Mouse (Mus musculus): ENCODE measurements around the gene Pole2. TPM values are rescaled to one million over a fixed set of nuclear protein-coding genes. Genes with fewer than 3 reads are reported as not detected.

The Pole2 gene
- polyA plus RNA-seq, 1 experiment from 2014 or later = 15.3 TPM

DNA sequence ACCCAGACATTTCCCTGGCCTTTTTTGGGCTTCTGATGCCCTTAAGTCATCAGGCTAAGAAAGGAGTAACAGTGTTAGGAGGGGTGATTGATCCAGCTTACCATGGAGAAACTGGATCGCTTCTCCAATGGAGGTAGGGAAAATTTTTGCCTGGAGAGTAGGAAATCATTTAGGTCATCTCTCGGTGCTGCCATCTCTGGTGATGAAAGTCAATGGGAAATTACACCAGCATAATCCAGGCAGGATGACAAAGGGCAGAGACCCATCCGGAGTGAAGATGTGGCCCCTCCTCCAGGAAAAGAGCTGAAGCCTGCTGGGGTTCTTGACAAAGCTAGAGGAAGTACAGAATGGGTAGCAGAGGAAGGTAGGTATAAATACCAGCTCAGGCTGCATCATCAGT, 10.3 kb upstream of the Pole2 start:
- Histone ChIP-seq H3K4me3 (no peak overlapping the region), H3K4me2 (replicated peaks) (no peak overlapping the region), H3K36me3 (no peaks in the 10 kb centered on the region), H3K9ac (no peak overlapping the region), H3K27me3 (no peaks in the 10 kb centered on the region), H3K27ac (no peak overlapping the region), H3K9me3 (replicated peaks) (no peaks in the 10 kb centered on the region), H3K4me1 (0 out of 2 replicates have a peak, but pooled peaks cover 7% of the 10 kb centered on the region)
- 47% methylated on average over 3 of the region's 3 CpGs for WGBS
- ATAC-seq (ENCODE audit: low FRiP score) = no peak

DNA sequence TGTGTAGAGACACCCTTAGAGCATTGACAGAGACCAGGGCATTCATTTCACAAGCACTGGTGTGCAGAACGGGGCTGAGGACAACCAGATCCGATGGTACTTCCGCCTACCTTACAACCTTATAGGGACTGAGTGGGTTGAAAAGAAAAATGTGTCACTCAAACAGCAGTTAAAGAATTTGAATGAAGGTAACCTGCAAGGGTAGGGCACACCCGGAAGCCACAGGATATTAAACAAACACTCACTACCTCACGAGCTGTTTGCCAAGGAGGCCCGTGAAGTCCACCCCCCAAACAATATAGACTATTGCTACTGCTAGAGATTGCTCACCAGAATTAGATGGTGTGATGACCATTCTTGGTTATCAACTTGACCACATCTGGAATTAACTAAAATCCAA, 7.8 kb upstream of the Pole2 start:
- no peak overlapping the region for H3K4me3 ChIP-seq
- no peak for ATAC-seq (ENCODE audit: low FRiP score)
- no peaks in the 10 kb centered on the region for H3K36me3 ChIP-seq
- no peak overlapping the region for H3K4me2 ChIP-seq (replicated peaks)
- H3K4me1 ChIP-seq = 0 out of 2 replicates have a peak, but pooled peaks cover 2% of the 10 kb centered on the region
- 95% methylated on average over 6 of the region's 6 CpGs for WGBS
- H3K27me3 ChIP-seq = no peaks in the 10 kb centered on the region
- no peaks in the 10 kb centered on the region for H3K9me3 ChIP-seq (replicated peaks)
- no peak overlapping the region for H3K9ac ChIP-seq
- H3K27ac ChIP-seq = no peak overlapping the region

DNA sequence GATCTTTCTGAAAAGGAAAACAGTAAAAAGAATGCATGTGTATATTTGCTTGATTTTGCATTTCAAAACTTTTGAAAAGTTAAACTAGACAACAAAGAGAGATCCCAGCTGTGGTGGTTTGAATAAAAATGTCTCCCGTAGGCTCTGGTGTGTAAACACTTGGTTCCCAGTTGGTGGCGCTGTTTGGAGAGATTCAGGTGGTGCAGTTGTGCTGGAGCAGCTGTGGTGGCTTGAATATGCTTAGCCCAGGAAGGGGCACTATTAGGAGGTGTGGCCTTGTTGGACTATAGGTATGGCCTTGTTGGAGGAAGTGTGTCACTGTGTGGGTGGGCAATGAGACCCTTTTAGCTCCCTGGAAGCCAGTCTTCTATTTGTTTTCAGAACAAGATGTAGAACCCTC, 1.3 kb upstream of the Pole2 start:
- Histone ChIP-seq H3K4me3 (no peak overlapping the region), H3K36me3 (no peaks in the 10 kb centered on the region), H3K4me2 (replicated peaks) (no peak overlapping the region), H3K9me3 (replicated peaks) (no peaks in the 10 kb centered on the region), H3K27me3 (no peaks in the 10 kb centered on the region), H3K4me1 (no peaks in the 10 kb centered on the region; the same call in 1 of the 2 replicates), H3K9ac (no peak overlapping the region), H3K27ac (no peak overlapping the region)
- WGBS = 68% methylated on average over 2 of the region's 2 CpGs
- no peak for ATAC-seq (ENCODE audit: low FRiP score)

DNA sequence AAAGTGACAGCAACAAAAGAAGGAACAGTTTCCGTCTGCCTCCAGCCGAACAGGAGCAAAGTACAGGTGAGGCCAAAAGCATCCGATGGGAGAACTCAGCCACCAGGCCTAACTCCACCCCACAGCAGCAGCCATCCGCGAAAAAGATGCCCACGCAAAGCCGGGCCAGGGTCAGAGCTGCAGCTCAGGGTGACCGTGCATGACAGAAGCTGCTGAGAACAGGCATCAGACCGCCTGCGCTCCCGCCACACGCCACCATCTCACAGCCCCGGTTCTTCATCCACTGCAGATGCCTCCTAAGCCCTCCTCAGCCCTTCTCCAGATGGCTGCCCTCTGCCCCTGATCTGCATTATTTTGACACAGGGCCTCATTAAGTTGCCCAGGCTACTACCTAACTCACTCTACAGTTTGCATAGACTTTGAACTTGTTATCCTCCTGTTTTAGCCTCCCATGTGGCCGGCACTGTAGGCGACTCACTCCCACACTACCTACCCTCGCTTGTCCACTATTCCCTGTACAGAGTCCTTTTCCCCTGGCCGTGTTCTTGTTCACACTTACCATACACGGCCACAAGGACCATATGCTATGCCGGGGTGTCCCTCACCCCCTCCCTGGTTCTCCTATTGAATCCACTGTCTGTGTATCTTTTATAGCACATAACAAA, 7.2 kb downstream of the Pole2 start:
- Histone ChIP-seq H3K4me2 (replicated peaks) (no peak overlapping the region), H3K4me1 (no peaks in the 10 kb centered on the region), H3K27ac (no peak overlapping the region), H3K36me3 (peaks cover 10% of the 10 kb centered on the region), H3K27me3 (no peaks in the 10 kb centered on the region), H3K4me3 (no peak overlapping the region), H3K9ac (no peak overlapping the region), H3K9me3 (replicated peaks) (no peaks in the 10 kb centered on the region)
- ATAC-seq (ENCODE audit: low FRiP score) = no peak
- 91% methylated on average over 19 of the region's 19 CpGs for whole genome bisulfite sequencing

DNA sequence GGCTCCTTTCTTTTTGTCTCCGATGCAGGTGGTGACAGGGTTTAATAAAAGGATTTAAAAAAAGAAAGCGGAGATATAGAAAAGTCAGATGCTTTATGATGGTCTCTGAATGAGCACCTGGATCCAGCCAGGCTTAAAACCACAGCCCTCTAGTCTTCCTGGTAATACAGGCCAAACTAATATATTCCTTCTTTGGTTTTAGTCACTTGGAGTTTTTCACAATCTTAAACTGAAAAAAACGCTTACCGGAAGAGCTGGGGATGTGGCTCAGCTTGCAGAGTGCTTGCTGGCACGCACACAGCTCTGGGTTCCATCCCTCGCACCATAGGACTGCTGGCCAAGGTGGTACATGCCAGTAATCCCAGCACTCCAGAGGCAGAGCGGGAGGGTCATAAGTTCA, 11.4 kb downstream of the Pole2 start:
- no peak for ATAC-seq (ENCODE audit: low FRiP score)
- WGBS = 97% methylated on average over 7 of the region's 7 CpGs
- no peak overlapping the region for H3K4me3 ChIP-seq
- peaks cover 24% of the 10 kb centered on the region for H3K36me3 ChIP-seq
- no peak overlapping the region for H3K9ac ChIP-seq
- H3K4me2 ChIP-seq (replicated peaks) = no peak overlapping the region
- no peak overlapping the region for H3K27ac ChIP-seq
- H3K27me3 ChIP-seq = no peaks in the 10 kb centered on the region
- no peaks in the 10 kb centered on the region for H3K4me1 ChIP-seq
- H3K9me3 ChIP-seq (replicated peaks) = no peaks in the 10 kb centered on the region

DNA sequence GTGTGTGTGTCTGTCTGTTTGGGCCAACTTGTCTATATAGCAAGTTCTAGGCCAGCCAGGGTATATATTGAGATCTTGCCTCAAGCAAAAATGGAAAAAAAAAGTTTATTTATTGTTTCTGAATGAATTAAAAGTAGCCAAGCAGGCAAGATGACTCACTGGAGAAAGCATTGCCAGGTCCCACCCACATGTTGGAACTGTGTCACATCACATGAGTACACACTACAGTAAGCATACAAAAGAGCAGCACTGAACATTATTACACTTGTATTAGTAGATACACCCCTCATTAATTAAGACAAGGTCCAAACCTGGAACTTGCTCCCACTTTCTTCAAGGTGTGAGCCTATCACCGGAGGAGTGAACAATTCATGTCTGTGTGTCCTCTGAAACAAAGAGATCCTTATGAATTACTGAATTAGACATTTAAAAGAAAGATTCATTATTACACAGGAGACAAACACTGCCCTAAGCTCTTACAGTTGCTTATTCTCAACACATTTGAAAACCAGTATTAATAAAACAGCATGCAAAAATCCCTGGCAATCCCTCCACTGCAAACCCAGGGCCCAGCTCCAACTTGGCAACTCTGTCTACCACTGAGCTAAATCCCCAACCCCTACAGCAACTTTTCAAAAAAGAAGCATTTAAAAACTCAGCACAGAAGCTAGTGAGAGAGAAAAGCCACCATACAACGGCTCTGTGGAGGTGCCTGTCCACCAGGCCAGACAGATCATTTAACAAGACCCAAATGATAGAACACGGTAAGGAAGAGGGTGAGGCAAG, 12.8 kb downstream of the Pole2 start:
- Histone ChIP-seq H3K4me2 (replicated peaks) (no peak overlapping the region), H3K9ac (no peak overlapping the region), H3K27me3 (no peaks in the 10 kb centered on the region), H3K4me1 (no peaks in the 10 kb centered on the region), H3K9me3 (replicated peaks) (no peaks in the 10 kb centered on the region), H3K36me3 (peaks cover 22% of the 10 kb centered on the region), H3K27ac (no peak overlapping the region), H3K4me3 (no peak overlapping the region)
- ATAC-seq (ENCODE audit: low FRiP score) = no peak
- WGBS = 92% methylated on average over 3 of the region's 3 CpGs

DNA sequence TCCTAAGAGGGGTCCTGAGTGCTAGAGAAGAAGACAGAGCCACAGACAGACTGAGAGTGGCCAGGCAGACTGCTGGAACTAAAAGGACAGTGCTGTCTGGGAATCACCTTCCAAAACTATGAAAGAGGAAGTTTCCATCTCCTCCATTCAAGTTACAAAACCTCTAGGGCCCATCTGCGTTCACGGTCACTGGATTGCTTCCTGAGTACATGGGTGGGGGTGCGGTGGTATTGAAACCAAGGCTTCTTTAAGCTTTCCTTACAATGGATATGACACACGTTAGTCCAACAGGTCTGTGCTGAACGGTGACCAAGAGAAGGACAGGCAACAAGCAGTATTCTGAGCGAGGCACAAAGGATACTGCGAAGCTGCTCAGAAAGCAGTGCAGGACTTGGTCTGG, 13.6 kb downstream of the Pole2 start:
- H3K4me3 ChIP-seq = no peak overlapping the region
- H3K36me3 ChIP-seq = peaks cover 22% of the 10 kb centered on the region

DNA sequence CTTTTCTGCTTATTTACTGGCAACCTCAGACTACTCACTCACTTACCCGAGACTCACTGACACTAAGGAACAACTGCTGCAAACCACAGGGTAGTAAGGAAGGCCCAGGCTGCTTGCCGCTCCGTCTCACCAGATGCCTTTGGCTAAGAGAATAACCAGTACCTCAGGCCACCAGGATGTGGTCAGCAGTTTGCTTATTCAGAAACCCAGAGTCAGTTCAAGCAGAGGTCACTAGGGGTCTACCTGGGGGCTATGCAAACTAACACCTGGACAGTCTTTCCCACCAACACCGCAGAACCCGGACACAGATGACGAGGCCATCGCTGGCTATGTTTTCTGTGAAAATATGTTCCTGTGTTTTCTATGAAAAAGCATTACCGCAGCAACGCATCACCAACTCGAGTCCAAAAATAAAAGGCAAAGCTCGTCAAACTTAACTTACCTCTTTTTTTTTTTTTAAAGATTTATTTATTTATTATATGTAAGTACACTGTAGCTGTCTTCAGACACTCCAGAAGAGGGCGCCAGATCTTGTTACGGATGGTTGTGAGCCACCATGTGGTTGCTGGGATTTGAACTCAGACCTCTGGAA, 14.7 kb downstream of the Pole2 start:
- Histone ChIP-seq H3K27me3 (no peaks in the 10 kb centered on the region), H3K4me1 (no peaks in the 10 kb centered on the region), H3K27ac (no peak overlapping the region), H3K9me3 (replicated peaks) (no peaks in the 10 kb centered on the region), H3K4me3 (no peak overlapping the region), H3K36me3 (peaks cover 20% of the 10 kb centered on the region; the same call in 1 of the 2 replicates), H3K4me2 (replicated peaks) (no peak overlapping the region), H3K9ac (no peak overlapping the region)
- 93% methylated on average over 13 of the region's 13 CpGs for WGBS
- ATAC-seq (ENCODE audit: low FRiP score) = no peak

More for the DNA sequence above, 13.6 kb downstream of the Pole2 start:
- ATAC-seq (ENCODE audit: low FRiP score) = no peak
- H3K27ac ChIP-seq = no peak overlapping the region
- H3K9ac ChIP-seq = no peak overlapping the region
- no peaks in the 10 kb centered on the region for H3K9me3 ChIP-seq (replicated peaks)
- H3K4me2 ChIP-seq (replicated peaks) = no peak overlapping the region
- no peaks in the 10 kb centered on the region for H3K27me3 ChIP-seq
- 96% methylated on average over 7 of the region's 7 CpGs for WGBS
- no peaks in the 10 kb centered on the region for H3K4me1 ChIP-seq

DNA sequence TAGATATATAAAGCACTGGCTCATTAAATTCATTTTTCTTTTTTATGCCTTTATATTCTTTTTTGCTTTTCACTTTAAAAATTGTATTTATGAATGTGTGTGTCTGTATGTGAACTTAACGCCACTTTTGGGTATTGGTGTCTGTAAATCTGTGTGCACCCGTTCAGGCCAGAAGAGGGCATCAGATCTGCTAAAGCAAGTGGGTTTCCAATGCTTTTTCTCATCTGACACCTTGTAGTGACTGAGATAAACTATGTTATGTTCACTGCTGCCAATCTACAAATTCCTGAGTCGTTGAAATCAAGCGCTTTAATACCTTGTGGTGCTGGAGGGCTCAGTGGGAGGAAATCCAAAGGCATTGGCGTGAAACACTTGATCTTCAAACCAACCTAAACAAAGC, 16.9 kb downstream of the Pole2 start:
- Histone ChIP-seq H3K9me3 (replicated peaks) (no peaks in the 10 kb centered on the region), H3K27me3 (no peaks in the 10 kb centered on the region), H3K27ac (no peak overlapping the region), H3K4me3 (no peak overlapping the region), H3K36me3 (peaks cover 21% of the 10 kb centered on the region; the same call in 1 of the 2 replicates), H3K9ac (no peak overlapping the region), H3K4me2 (replicated peaks) (no peak overlapping the region), H3K4me1 (no peaks in the 10 kb centered on the region)
- WGBS = 87% methylated on average over 5 of the region's 5 CpGs
- no peak for ATAC-seq (ENCODE audit: low FRiP score)

DNA sequence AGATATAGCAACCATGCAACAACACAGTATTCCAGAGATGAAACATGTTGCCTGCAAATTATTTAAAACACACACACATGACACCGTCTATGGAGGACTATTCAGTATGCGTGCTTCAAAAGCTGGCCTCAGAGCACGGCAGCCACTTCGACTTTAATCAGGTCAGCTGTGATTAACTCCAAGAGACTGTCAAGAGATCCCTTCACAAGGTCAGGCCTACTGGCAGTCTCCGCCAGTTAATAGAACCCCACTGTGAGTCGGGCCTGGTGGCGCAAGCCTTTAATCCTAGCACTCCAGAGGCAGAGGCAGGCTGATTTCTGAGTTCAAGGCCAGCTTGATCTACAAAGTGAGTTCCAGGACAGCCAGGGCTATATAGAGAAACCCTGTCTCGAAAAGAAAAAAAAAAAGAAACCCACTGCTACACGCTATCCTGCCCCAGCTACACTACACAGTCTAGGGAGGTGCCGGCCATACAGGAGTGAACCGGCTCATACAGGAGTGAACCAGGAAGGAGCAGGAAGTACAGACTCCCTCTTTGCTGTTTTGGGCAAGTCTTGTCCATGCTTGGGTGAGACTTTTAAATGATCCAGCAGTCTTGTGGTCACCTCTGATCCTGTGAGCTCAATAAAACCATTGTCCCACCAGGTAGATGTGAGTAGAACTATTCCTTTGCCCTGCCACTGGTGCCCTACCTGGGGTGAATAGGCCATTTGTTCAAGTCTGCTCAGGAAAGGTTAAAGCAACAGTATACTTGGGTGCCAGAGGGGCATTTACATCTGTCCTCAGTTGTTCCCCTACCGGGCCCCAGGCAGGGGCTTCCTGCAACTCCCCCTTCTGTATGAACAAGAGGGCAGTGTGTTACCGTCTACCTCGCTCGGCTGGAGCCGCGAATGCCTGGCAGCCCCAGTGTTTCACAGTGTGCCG, 17.7 kb downstream of the Pole2 start:
- Histone ChIP-seq H3K27me3 (no peaks in the 10 kb centered on the region), H3K27ac (no peak overlapping the region), H3K36me3 (peaks cover 21% of the 10 kb centered on the region; the same call in 1 of the 2 replicates), H3K9me3 (replicated peaks) (no peaks in the 10 kb centered on the region), H3K4me3 (no peak overlapping the region), H3K4me2 (replicated peaks) (no peak overlapping the region), H3K4me1 (no peaks in the 10 kb centered on the region), H3K9ac (no peak overlapping the region)
- WGBS = 85% methylated on average over 18 of the region's 18 CpGs
- ATAC-seq (ENCODE audit: low FRiP score) = no peak

DNA sequence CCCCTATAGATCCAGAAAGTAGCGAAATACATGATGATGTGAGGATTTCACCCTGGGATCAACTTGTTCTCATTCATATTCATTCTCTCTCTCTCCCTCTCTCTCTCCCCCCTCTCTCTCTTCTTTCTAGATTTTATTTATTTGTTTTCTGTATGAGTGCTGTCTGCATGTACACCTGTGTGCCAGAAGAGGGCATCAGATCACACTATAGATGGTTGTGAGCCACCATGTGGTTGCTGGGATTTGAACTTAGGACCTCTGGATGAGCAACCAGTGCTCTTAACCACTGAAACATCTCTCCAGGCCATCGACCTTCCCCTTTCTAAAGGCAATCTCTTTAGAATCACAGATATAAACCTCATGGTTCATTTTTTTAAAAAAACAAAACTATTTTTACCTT, 19.5 kb downstream of the Pole2 start:
- Histone ChIP-seq H3K27ac (no peak overlapping the region), H3K4me3 (no peak overlapping the region), H3K9ac (no peak overlapping the region), H3K4me2 (replicated peaks) (no peak overlapping the region), H3K36me3 (peaks cover 17% of the 10 kb centered on the region; the same call in 1 of the 2 replicates), H3K9me3 (replicated peaks) (no peaks in the 10 kb centered on the region), H3K27me3 (no peaks in the 10 kb centered on the region), H3K4me1 (no peaks in the 10 kb centered on the region)
- WGBS = 92% methylated on average over 2 of the region's 2 CpGs
- no peak for ATAC-seq (ENCODE audit: low FRiP score)

DNA sequence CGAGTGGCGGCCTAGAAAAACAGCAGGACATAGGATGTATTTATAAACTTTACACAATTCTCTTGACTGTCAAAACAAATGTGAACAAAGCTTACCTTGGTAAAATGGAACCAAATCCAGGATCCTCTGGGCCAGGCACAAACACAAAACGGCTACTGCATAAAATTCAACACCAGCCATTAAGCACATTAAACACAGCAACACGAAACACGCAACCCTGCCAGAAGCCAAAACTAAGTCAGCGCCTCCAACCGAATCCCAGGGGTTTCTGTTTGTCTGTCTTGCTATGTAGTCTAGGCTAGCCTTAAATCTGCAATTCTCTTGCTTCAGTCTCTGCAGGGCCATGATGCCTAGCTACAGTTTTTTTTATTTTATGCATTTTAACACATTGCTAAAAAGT, 20.1 kb downstream of the Pole2 start:
- Histone ChIP-seq H3K27me3 (no peaks in the 10 kb centered on the region), H3K9me3 (replicated peaks) (no peaks in the 10 kb centered on the region), H3K36me3 (peaks cover 17% of the 10 kb centered on the region; the same call in 1 of the 2 replicates), H3K4me3 (no peak overlapping the region), H3K4me2 (replicated peaks) (no peak overlapping the region), H3K27ac (no peak overlapping the region), H3K4me1 (no peaks in the 10 kb centered on the region), H3K9ac (no peak overlapping the region)
- 95% methylated on average over 7 of the region's 7 CpGs for WGBS
- ATAC-seq (ENCODE audit: low FRiP score) = no peak

Measured in hindbrain, embryonic 12.5 days (tissue).